Mouse (Mus musculus) brown adipose tissue, adult 24 weeks (tissue): ENCODE measurements at regions not wholly inside any gene's neighbourhood (a gene's known extent, or its start where the extent isn't known, plus 50 kb on each side); places are given as distances from the start of the nearest gene placed in this dataset.
A peak's percentile ranks its signal among the peaks of the same experiment; 100 is the strongest.

Source experiments
- H3K27ac ChIP-seq: fragments of 200-500 bp; replicated peaks from 2 replicates; pipeline ENCODE4 v1.5.1; 2012; ENCODE audit warnings: low read depth, mild to moderate bottlenecking, low read length
- H3K4me1 ChIP-seq: fragments of 200-500 bp; 2 replicates; pipeline ENCODE4 v1.6.1; 2012; ENCODE audit warnings: low read length, mixed read lengths; ENCODE audit not compliant: control insufficient read depth, insufficient read depth, insufficient read length
- H3K4me3 ChIP-seq: fragments of 200-500 bp; 2 replicates; pipeline ENCODE4 v1.5.1; 2012; ENCODE audit warnings: low read depth, mild to moderate bottlenecking, low read length, moderate library complexity; ENCODE audit not compliant: insufficient read depth

DNA sequence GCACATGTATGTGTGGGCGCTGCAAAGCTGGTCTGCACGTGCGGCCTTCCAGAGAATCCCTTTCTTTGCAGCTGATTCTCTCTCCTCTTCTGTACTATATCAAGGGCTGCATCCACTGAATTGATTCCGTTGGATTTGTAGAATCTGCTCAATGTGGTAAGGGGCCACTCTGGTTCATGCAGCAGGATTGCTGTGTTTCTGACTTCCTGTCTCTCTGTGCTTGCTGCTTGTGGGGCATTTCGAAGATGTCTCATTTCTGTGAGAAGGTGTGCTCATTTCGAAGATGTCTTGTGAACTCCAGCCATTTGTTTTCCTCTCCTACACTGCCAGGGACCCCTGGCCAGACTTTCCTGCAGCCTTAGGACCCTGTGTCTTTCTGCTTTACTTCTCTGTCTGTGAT, 1215.9 kb upstream of the A1bg start:
- no peak overlapping the region for H3K4me3 ChIP-seq
- 0 out of 2 replicates have a peak overlapping the region, but pooled peaks have one; percentile 31 for H3K27ac ChIP-seq
- H3K4me1 ChIP-seq: peaks cover 11% of the 10 kb centered on the region

DNA sequence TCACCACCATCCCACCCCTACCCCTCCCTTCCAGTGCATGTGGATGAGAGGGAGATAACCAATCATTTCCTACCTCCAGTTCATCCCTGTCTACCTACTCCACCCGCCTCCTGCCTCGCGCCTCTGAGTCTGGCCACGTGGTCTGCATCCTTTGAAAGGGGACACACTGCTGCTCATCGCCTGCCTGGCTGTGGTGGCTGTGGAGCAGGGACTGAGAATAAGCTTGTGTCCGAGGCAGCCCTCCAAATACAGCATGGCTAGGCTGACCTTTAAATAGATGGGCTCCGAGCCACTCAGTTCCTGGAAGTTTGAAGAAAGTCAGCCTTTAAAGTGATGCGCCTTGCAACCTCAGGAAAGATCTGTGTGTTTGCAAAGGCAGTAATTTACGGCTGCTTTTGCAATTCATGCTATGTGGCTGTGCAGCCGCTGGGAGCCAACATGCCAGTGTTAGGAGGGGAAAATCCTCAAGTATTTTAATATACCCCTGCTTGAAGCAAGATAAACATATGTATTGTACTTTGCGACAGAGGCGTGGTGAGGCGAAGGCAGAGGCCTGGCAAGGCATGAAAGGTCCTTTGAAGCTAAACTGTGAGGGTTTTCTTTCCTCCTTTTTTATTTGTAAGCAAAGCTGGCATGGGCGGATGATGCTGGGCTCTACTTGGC, 1214.3 kb upstream of the A1bg start:
- peaks cover 11% of the 10 kb centered on the region for H3K4me1 ChIP-seq

DNA sequence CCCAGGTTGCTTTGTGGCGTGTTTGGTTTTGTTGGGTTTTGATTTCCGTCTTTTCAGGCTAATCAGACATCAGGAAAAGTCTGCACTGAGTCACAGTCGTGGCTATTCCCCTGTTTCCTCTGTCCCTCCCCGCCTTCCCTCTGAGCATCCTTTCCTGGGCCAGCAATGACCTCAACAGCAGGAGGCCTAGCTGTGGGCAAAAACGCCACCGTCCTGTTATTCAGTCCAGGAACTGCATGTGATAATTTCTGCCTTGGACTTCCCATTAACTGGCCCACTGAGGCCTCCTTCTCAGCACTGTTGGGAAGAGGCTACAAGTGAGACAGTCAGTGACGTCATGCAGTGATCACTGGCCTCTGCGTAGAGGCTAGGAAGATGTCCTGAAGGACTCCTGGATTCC, 1212.0 kb upstream of the A1bg start:
- H3K4me1 ChIP-seq: peaks cover 11% of the 10 kb centered on the region
- no peak overlapping the region for H3K27ac ChIP-seq

More for the DNA sequence above, 1214.3 kb upstream of the A1bg start:
- Histone ChIP-seq H3K4me3 (no peak overlapping the region), H3K27ac (no peak overlapping the region)

DNA sequence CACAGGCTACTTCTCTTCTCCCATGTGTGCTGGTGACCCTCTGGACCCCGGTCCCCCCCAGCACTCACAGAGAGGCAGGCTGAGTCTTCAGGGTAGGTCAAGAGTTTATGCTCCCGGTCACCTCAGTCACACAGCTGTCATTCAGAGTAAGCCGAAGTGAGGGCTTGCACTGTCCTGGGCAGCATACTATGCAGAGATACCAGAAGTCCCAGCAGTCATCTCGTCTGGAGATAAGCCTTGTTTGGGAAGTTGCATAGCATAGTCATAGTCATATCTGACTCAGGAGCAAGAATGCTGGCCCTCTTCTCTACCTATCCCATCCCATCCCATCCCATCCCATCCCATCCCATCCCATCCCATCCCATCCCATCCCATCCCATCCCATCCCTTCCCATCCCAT, 1211.5 kb upstream of the A1bg start:
- no peak overlapping the region for H3K27ac ChIP-seq
- H3K4me3 ChIP-seq: no peak overlapping the region
- H3K4me1 ChIP-seq: peaks cover 11% of the 10 kb centered on the region; the same call in 1 of the 2 replicates

More for the DNA sequence above, 1212.0 kb upstream of the A1bg start:
- no peak overlapping the region for H3K4me3 ChIP-seq

DNA sequence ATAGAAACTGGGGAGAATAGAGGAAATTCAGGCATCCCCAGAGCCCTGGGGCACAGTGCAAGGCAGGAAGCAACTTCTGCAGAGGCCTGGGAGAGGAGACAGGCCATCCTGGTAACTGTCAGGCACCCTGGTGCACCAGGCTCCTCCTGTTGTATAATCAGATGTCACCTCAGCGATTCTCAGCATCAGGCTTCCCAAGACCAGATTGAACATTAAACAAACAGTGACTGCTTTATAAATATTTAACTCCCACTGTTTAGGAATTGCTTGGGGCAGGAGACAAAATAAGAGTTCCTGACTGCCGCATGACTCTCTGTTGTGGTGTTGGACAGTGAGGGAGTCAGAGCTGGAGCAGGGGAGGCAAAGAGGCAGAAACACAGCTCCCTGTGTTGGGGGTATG, 1210.1 kb upstream of the A1bg start:
- no peak overlapping the region for H3K4me3 ChIP-seq
- peaks cover 4% of the 10 kb centered on the region; the same call in 1 of the 2 replicates for H3K4me1 ChIP-seq
- H3K27ac ChIP-seq: no peak overlapping the region

DNA sequence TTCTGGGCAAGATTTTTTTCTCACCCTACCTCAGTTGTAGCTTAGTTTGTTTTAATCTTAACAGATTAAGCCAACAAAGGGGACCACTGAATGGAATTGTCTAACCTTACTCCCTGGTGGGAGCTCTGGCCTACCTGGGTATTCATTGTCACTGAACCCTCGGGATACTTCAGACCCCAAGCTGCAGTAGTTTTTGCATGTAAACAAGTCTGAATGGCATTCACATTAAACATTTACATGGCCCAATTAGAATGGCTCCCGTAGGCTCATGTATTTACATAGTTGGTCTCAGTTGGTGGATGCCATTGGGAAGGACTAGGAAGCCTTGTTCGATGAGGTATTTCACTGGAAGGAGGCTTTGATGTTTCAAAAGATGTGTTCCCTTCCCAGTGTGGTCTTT, 1208.9 kb upstream of the A1bg start:
- no peak overlapping the region for H3K27ac ChIP-seq
- no peak overlapping the region for H3K4me3 ChIP-seq
- no peaks in the 10 kb centered on the region; the same call in 1 of the 2 replicates for H3K4me1 ChIP-seq

DNA sequence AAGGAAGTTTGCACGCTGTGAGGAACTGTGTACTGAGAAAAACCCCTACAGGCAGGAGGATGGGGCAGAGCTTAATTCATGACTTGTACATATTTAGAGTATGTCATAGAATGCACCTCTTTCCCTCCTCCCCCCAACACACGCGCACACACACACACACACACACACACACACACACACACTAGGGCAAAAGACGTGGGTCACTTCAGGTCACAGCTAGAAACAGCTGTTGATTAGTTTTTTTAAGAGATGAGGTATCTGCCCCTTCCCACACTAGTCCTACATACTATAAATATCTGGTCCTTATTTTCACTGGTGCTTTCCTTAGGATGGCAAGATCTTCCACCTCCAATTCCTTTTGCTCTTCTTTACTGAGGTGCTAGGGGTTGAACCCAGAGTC, 1207.7 kb upstream of the A1bg start:
- Histone ChIP-seq H3K27ac (no peak overlapping the region), H3K4me3 (no peak overlapping the region), H3K4me1 (no peaks in the 10 kb centered on the region; the same call in 1 of the 2 replicates)

DNA sequence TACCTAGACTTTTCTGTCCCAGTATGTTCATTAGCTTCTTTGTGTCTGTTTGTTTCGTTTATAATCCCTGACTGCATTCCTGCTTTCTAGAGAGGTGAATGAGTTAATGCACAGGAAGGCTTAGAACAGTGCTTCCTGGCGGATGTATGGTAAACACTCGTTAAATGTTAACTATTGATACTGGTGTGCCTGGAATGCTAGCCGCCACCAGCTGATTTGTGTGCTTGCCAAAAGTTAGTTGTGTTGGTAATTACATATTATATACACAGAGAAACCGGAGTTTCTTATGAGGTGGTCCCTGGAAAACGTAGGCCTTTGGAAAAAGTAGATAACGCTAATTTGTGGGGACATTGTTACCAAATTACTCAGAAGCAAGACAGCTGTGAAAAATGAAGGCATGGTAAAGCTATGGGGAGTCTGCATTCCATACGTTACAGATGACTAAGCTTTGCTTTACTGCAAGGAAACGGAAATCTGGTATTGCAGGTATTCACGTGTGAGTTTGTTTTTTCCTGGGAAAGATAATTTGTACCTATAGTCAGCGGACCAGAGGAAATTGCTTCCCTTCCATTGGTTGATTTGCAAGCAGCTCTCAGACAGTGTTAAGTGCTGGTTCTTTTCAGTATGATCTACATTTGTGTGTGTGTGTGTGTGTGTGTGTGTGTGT, 1205.9 kb upstream of the A1bg start:
- Histone ChIP-seq H3K27ac (no peak overlapping the region), H3K4me3 (no peak overlapping the region), H3K4me1 (no peaks in the 10 kb centered on the region)

DNA sequence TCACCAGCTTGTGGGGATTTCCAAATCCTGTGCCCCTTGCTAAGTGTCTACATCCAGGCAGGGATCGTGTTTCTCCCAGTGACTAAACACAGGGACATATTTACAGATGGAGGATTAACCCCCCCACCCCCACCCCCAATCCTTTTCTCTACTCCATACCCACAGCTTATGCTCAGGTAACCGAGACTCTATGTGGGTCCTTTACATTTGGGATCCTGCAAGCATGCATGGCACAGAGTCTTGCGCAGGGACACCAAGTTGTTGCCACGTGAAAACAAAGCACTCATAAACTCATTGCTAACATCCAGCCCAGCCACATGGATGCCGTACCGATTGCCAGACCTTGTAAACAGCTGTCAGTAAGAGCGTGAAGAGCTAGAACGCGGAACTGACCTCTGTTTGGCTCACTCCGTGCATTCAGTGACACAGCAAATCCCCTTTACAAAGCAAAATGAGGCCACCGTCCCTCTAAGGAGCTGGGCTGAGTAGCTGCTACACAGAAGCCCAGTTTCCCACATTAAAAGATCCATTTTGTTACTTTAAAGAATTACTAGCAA, 1204.9 kb upstream of the A1bg start:
- Histone ChIP-seq H3K4me3 (no peak overlapping the region), H3K4me1 (no peaks in the 10 kb centered on the region), H3K27ac (no peak overlapping the region)

DNA sequence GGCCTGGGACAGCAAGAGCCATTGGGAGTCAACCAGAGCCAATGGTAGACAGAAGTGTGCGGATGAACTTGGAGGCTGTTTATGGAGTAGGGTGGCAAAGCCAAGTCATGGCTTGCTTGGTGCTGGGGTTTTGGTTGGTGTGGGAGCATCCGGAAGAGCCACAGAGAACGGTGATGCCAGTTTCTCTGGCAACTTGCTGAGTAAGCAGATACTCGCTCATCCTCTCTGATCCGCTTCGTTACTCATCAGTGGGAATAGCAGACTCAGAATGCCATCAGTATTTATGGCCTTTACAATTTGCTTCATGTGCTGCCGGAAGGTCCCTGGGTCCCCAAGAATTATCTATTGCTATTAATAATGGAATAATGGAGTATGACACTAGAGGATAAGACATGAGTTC, 1202.9 kb upstream of the A1bg start:
- H3K4me1 ChIP-seq: no peaks in the 10 kb centered on the region
- H3K27ac ChIP-seq: no peak overlapping the region
- H3K4me3 ChIP-seq: no peak overlapping the region

DNA sequence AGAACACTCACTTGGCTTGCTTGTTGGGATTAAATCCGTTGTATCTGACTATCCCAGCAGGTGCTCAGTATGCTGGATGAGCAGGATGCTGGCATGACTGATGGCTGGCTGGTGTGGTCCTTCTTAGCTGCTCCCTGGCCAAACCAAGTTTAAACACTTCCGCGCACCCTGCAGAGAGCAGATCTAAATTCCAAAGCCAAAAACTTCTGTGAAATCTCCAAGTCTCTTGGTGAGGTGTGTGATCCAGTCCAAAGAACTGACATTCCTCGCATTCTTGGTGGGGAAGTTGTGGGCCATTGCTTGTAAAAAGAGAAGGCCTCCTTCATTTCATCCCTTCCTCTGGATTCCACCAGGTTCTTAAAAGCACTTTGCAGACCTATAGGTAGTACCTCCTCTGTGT, 1200.9 kb upstream of the A1bg start:
- Histone ChIP-seq H3K4me3 (no peak overlapping the region), H3K27ac (no peak overlapping the region), H3K4me1 (no peaks in the 10 kb centered on the region)

DNA sequence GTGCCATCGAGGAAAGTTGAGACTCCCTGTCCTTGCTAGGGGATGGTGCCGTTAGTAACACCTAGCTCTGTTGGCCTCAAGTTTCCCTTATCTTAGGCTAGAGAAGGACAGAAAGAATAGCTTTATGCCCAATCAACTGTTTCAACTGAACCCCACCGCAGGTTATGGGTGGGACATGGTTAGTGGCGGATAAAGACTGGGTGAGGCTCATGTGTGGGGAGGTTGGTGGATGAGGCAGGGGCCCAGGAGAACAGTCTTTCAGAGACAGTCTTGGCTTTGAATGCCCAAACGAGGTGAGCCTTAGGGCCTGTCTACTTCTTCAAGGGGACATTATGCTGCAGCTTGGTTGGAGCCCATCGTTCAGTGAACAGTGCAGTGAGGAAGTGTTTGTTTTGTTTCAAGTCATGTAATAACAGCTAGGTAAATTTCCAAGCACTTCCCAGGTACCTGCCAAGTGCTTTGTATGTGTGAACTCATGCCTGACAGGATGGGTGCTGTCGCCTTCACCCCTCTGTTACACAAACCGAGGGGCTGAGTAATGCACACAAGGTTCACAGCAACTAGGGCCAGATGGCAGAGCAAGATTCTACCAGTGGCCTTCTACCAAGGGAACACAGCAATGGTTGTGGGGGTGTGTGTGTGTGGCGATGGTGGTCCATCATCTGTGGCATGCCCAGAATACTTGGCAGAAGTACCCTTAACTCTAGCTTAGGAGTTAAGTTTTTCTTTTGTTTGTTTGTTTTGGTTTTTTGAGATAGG, 1199.6 kb upstream of the A1bg start:
- no peaks in the 10 kb centered on the region for H3K4me1 ChIP-seq
- no peak overlapping the region for H3K4me3 ChIP-seq
- H3K27ac ChIP-seq: no peak overlapping the region

DNA sequence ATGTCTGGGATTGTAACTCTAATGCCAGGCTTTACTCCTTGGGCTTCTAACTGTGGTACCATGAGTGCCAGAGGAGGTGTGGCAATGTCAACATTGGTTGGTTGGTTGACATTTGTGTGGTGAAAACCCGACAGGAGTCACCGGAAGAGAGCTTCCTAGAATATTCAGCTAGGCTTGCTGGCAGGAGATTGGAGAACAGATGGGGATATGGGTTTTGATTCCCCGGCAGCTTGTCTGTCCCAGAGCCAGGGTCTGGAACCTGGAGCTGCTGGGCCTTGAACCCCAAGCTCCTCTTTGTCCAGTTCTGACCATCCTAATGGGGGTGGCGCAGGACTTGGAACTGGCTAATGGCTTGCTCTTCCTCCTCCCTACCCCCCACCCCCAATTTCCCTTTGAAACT, 1198.9 kb upstream of the A1bg start:
- Histone ChIP-seq H3K27ac (no peak overlapping the region), H3K4me3 (no peak overlapping the region), H3K4me1 (no peaks in the 10 kb centered on the region)

DNA sequence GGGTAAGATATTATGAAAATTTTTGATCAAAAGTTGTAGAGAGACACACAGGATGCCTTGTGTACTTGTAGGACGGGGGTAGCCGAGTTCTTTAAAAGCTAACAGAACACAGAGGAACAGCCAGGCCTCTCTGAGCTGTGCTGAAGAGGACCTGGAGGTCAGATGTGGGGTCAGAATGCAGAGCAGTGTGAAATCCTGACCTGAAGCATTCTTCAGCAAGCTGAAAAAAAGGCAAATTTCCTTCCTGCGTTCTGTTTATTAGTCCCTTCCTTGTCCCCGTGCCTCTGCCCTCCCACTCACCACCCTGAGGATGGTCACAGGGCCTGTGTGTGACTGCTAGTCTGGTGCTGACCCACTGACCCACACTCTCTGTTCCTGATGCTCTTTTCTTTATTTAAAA, 1197.9 kb upstream of the A1bg start:
- H3K27ac ChIP-seq: no peak overlapping the region
- H3K4me3 ChIP-seq: no peak overlapping the region
- H3K4me1 ChIP-seq: no peaks in the 10 kb centered on the region

DNA sequence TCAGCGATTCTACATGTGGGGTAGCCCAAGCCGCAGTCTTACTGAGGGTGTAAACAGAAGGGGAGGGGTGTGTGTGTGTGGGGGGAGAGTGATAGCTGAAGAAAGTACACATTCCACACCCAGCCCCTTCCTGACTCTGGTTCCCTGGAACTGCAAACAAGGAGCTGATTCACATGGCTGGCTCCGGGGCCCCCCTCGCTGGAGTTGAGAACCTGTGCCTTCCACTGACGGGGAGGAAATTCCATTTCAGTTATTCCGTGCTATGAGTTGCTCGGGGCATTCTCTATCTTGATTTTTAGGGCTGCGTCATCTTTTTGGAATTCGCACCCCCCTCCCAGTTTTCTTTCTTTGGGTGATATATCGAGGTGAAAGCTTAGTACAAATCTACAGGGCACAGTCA, 1196.2 kb upstream of the A1bg start:
- H3K27ac ChIP-seq: no peak overlapping the region
- H3K4me3 ChIP-seq: no peak overlapping the region
- no peaks in the 10 kb centered on the region for H3K4me1 ChIP-seq
